Mouse (Mus musculus): ENCODE measurements at regions not wholly inside any gene's neighbourhood (a gene's known extent, or its start where the extent isn't known, plus 50 kb on each side); places are given as distances from the start of the nearest gene placed in this dataset.
A peak's percentile ranks its signal among the peaks of the same experiment; 100 is the strongest.

- DNase-seq (ENCODE audit: low read depth, low spot score) = no peak
Measured at GRCm38 (mm10) chr10:111741301-111741945, 231.0 kb upstream of the Krr1 start.

GRCm38 (mm10) chr10:111743291-111743690 lies 229.2 kb upstream of the Krr1 start:
- no peak for DNase-seq (ENCODE audit: low read depth, low spot score)

GRCm38 (mm10) chr10:111745116-111745515 lies 227.3 kb upstream of the Krr1 start:
- DNase-seq (ENCODE audit: low read depth, low spot score) = no peak

GRCm38 (mm10) chr10:111746067-111746878 lies 226.2 kb upstream of the Krr1 start:
- DNase-seq (ENCODE audit: low read depth, low spot score) = no peak

- DNase-seq (ENCODE audit: low read depth, low spot score) = no peak
Measured at GRCm38 (mm10) chr10:111746879-111747477, 225.5 kb upstream of the Krr1 start.

GRCm38 (mm10) chr10:111748482-111748881 lies 224.0 kb upstream of the Krr1 start:
- DNase-seq (ENCODE audit: low read depth, low spot score) = no peak

GRCm38 (mm10) chr10:111753646-111754045 lies 218.8 kb upstream of the Krr1 start:
- DNase-seq (ENCODE audit: low read depth, low spot score) = no peak

GRCm38 (mm10) chr10:111755964-111756363 lies 216.5 kb upstream of the Krr1 start:
- no peak for DNase-seq (ENCODE audit: low read depth, low spot score)

GRCm38 (mm10) chr10:111756528-111756927 lies 215.9 kb upstream of the Krr1 start:
- no peak for DNase-seq (ENCODE audit: low read depth, low spot score)

GRCm38 (mm10) chr10:111757689-111758088 lies 214.8 kb upstream of the Krr1 start:
- DNase-seq (ENCODE audit: low read depth, low spot score) = no peak

GRCm38 (mm10) chr10:111759505-111759904 lies 213.0 kb upstream of the Krr1 start:
- DNase-seq (ENCODE audit: low read depth, low spot score) = no peak

- no peak for DNase-seq (ENCODE audit: low read depth, low spot score)
Measured at GRCm38 (mm10) chr10:111762751-111763528, 209.5 kb upstream of the Krr1 start.

GRCm38 (mm10) chr10:111767011-111767720 lies 205.3 kb upstream of the Krr1 start:
- no peak for DNase-seq (ENCODE audit: low read depth, low spot score)

- peak; percentile 13 for DNase-seq (ENCODE audit: low read depth, low spot score)
Measured at GRCm38 (mm10) chr10:111767813-111768455, 204.5 kb upstream of the Krr1 start.

GRCm38 (mm10) chr10:111769486-111770002 lies 202.9 kb upstream of the Krr1 start:
- DNase-seq (ENCODE audit: low read depth, low spot score) = no peak

GRCm38 (mm10) chr10:111770027-111770426 lies 202.4 kb upstream of the Krr1 start:
- no peak for DNase-seq (ENCODE audit: low read depth, low spot score)

- DNase-seq (ENCODE audit: low read depth, low spot score) = no peak
Measured at GRCm38 (mm10) chr10:111771010-111771409, 201.5 kb upstream of the Krr1 start.

GRCm38 (mm10) chr10:111777559-111777958 lies 194.9 kb upstream of the Krr1 start:
- no peak for DNase-seq (ENCODE audit: low read depth, low spot score)

- no peak for DNase-seq (ENCODE audit: low read depth, low spot score)
Measured at GRCm38 (mm10) chr10:111778111-111778510, 194.4 kb upstream of the Krr1 start.

GRCm38 (mm10) chr10:111779956-111780355 lies 192.5 kb upstream of the Krr1 start:
- DNase-seq (ENCODE audit: low read depth, low spot score) = no peak

Data from ES-CJ7 (cell line).